Mouse (Mus musculus) gonadal fat pad, adult 2 months (tissue): ENCODE measurements around the gene Mrps18b. TPM values are rescaled to one million over a fixed set of nuclear protein-coding genes. Genes with fewer than 3 reads are reported as not detected.

Experiments
- DNase-seq: peaks from one replicate; pipeline ENCODE4 v3.0.0-alpha.2; 2012; ENCODE audit warnings: low read depth
- polyA plus RNA-seq: library from polyadenylated mRNA; depleted of rRNA; stranded (reverse); fragments of >200 nt; gene quantifications from 2 replicates; pipeline ENCODE4 v1.2.3, GENCODE M21; 2012; rRNA removed

The Mrps18b gene
- polyA plus RNA-seq, 1 experiment = 110 TPM

DNA sequence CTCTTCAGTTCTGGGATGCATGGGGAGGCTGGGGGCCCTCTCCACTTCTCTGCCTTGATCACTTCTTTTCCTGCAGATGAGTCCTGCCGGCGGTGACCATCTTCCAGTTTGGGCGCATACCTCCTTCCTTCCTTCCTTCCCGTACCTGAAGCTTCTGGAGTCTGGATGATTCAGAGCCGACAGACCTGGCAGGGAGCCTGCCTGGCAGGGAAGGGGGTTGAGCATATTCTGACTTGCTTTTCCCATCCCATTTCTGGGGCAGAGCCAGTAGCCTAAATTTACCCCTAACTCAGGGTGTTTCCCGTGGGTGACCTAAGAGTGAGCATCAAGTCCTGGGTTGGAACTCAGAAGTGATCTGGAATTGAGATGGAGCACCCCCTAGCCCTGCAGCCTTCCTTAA lies 41.5 kb downstream of the Mrps18b start:
- DNase-seq = no peak

GRCm38 (mm10) chr17:35873774-35874519 lies 42.2 kb downstream of the Mrps18b start:
- DNase-seq = no peak

DNA sequence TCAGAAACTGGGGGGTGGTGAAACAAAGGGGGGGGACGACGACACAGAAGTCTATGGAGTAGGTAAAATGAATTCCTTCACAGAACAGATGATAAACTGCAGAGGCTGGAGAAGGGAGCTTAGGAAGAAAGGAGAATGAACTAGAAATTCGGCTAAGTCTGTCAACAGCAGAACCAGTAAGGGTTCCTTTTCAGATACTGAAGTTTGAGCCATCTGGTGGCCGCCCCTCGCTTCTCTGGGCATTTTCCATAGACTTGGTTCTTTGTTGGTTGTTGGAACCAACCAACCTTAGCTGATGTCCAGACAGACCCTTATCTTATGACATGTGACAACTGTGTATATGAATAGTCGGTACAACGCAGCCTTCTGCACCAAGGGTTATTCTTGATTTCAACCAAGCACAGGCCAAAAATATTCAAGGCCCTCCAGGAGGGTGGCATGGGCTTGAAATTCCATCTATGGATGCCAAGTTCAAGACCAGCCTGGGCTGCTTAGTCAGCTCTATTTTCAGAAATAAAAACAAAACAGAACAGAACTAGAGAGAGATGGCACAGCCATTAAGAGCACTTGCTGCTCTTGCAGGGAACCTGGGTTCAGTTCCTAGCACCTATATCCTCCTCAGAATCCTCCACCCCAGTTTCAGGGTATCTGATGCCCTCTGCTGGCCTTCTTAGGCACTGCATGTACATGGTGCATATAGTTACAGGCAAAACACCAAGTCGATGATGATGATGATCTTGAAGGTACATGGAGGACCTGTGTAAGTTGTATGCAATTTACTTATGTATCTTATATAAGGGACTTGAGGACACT lies 45.1 kb downstream of the Mrps18b start:
- no peak for DNase-seq

DNA sequence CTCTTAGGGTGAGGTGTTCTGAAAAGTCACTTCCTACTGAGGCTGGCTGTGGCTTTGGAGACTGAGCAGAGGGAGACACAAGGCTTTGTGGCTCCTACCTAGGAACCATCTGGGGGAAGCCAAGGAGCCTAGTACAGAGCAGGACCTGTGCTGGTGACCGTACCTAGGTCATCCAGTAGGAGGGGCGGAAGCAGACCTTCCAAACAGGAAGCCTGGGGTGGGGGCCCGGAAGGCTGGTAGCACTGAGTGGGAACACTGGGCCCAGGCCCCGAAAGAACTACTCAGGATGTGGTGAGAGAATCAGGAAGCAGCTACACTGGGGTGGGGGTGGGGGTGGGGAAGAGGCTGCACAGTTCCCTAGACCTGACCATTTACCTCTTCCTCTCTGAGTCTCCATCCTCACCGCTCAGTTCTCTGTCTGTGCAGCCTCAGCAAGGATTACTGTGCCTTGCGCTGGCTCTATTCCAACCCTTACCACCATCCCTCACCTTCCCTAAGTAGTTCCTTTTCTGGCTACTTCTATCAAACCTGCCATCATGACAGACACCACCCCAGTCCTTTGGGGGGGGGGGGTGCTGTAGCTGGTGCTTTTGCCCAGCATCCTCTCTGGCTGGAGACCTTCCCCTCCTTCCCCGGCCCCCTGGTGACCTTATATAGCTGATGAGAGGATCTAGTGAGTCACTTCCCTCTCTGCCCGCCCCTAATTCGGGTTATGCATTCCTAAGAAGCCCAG lies 45.9 kb downstream of the Mrps18b start:
- no peak for DNase-seq

GRCm38 (mm10) chr17:35869346-35870067 lies 46.7 kb downstream of the Mrps18b start:
- no peak for DNase-seq

- no peak for DNase-seq
These were observed 47.2 kb downstream of the Mrps18b start for GRCm38 (mm10) chr17:35868961-35869345.

DNA sequence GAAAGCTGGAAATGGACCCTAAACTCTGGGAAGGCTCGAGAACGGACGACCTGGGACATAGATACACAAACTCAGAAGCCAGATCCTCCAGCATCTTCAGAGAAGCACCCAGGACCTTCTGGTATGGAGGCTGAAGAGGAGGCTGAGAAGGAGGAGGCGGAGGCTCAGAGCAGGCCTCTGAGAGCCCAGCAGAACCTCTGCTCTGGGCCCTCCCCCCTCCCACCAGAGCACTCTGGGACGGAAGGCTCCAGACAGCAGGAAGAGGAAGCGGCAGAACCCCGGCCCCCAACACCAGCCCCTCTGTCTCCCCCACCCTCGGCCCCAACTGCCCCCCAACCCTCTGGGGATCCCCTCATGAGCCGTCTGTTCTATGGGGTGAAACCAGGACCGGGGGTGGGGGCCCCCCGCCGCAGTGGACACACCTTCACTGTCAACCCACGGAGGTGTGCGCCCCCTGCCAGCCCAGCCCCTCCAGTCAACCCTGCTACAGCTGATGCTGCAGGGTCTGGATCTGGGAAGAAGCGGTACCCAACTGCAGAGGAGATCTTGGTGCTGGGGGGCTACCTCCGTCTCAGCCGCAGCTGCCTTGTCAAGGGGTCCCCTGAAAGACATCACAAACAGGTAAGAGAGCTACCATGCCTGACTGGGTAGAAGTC lies 47.9 kb downstream of the Mrps18b start:
- no peak for DNase-seq

DNA sequence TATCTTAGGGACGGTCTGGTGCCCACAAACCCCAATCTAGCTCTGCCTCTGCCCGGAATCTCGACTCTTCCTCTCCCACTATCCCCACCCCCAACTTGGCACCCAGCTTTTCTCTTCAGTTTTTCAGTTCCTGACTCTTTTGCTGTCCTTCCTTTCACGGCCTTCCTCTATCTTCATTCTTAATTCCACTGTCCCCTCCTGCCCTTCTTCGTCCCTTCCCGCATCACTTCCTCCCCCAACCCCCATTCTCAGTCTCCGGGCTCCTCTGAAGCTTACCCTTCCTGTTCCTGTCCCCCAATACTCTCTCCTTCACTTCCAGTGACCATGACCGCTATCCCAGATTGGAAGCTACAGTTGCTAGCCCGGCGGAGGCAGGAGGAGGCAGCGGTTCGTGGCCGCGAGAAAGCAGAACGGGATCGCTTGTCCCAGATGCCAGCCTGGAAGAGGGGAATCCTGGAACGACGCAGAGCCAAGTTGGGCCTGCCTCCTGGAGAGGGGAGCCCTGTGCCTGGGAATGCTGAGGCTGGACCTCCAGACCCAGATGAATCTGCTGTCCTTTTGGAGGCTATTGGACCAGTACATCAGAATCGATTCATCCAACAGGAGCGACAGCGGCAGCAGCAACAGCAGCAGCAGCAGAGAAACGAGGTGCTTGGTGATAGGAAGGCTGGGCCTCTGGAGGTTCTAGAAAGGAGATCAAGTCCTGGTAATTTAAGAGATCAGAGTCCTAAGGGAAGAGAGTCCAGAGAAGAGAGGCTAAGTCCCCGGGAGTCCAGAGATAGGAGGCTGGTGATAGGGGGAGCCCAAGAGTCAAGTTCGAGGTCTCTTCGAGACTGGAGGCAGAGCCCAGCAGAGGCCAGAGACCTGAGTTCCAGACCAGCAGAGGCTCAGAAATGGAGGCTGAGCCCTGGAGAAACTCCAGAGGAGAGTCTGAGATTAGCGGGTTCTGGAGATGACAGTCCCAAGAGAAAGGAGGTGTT lies 49.0 kb downstream of the Mrps18b start:
- DNase-seq = no peak

GRCm38 (mm10) chr17:35866281-35866831 lies 49.8 kb downstream of the Mrps18b start:
- no peak for DNase-seq

GRCm38 (mm10) chr17:35865481-35866280 lies 50.5 kb downstream of the Mrps18b start, which contains the start of gene Ppp1r18:
Gene Ppp1r18 (plus strand): TSS chr17:35865593.
- DNase-seq = no peak

DNA sequence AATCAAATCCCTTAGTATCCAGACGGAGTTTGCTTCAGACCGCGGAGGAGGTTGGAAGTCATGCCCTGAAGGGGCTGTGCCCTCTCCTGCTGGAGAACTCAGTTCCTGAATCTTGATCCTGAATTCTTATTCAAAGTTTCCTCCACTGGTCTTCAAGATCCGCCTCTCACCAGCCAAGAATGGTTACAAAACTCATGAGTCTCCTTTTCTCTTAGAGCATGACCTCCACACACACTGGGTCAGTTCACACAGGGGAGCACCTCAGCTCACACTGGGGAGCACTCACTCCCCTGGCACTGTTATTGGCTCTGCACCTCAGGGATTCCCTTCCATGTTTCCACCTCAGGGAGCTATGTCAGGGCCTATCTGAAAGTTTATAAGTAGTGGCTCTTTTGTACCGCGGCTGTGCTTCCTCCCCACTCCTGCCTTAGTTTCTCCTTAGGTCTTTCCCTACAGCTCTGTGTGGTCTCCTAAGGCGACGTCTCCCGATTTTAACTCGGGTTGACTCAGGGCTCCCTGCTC lies 51.3 kb downstream of the Mrps18b start:
- DNase-seq = no peak

- DNase-seq = no peak
These were observed 54.9 kb downstream of the Mrps18b start, which contains the start of gene Nrm for GRCm38 (mm10) chr17:35861198-35861857. Gene Nrm (plus strand): TSS chr17:35861318.

- DNase-seq = no peak
These were observed 55.4 kb downstream of the Mrps18b start for GRCm38 (mm10) chr17:35860831-35861197.

Other genes starting within 250 kb of the Mrps18b start
- 16.6 and 21.5 TPM in 2 replicates for gene Vars2, start 248.8 kb downstream of the Mrps18b start, polyA plus RNA-seq
- 20.0 and 24.3 TPM in 2 replicates for gene Gtf2h4, start 242.7 kb downstream of the Mrps18b start, polyA plus RNA-seq
- 53.2 and 61.8 TPM in 2 replicates for gene Ddr1, start 211.8 kb downstream of the Mrps18b start, polyA plus RNA-seq
- gene Ier3, start 94.7 kb downstream of the Mrps18b start, polyA plus RNA-seq = 16.8 and 19.5 TPM in 2 replicates
- 68.4 and 96.1 TPM in 2 replicates for gene Flot1, start 93.2 kb downstream of the Mrps18b start, polyA plus RNA-seq
- 245 and 297 TPM in 2 replicates for gene Tubb5, start 78.1 kb downstream of the Mrps18b start, polyA plus RNA-seq
- gene Mdc1, start 74.9 kb downstream of the Mrps18b start, polyA plus RNA-seq = 8.2 and 10.0 TPM in 2 replicates
- gene Nrm, start 55.1 kb downstream of the Mrps18b start, polyA plus RNA-seq = 6.9 and 7.8 TPM in 2 replicates
- 43.2 and 48.6 TPM in 2 replicates for gene Ppp1r18, start 50.8 kb downstream of the Mrps18b start, polyA plus RNA-seq
- 49.9 and 52.4 TPM in 2 replicates for gene Dhx16, start 36.6 kb downstream of the Mrps18b start, polyA plus RNA-seq
- 41.2 and 50.3 TPM in 2 replicates for gene 2310061I04Rik, start 19.0 kb downstream of the Mrps18b start, polyA plus RNA-seq
- 56.5 and 62.4 TPM in 2 replicates for gene Atat1, start 6.3 kb downstream of the Mrps18b start, polyA plus RNA-seq
- gene Ppp1r10, start within 50 bp of the Mrps18b start, polyA plus RNA-seq = 31.1 and 35.8 TPM in 2 replicates
- gene Abcf1, start 53.4 kb upstream of the Mrps18b start, polyA plus RNA-seq = 57.2 and 59.9 TPM in 2 replicates
- 20.7 and 30.2 TPM in 2 replicates for gene Gnl1, start 63.5 kb upstream of the Mrps18b start, polyA plus RNA-seq
- gene Prr3, start 63.8 kb upstream of the Mrps18b start, polyA plus RNA-seq = 18.7 and 21.4 TPM in 2 replicates
- gene H2-T24, start 104.2 kb upstream of the Mrps18b start, polyA plus RNA-seq = 1.1 and 1.7 TPM in 2 replicates
- gene H2-T23, start 116.5 kb upstream of the Mrps18b start, polyA plus RNA-seq = 86.4 and 99.4 TPM in 2 replicates
- 59.2 and 59.6 TPM in 2 replicates for gene H2-T22, start 126.4 kb upstream of the Mrps18b start, polyA plus RNA-seq
- 0.06 TPM in 1 of 2 replicates, not detected in the other for gene Gm6034, start 126.6 kb upstream of the Mrps18b start, polyA plus RNA-seq
- gene Gm11127, start 142.0 kb upstream of the Mrps18b start, polyA plus RNA-seq = 0.18 and 0.23 TPM in 2 replicates
- 0.08 and 0.19 TPM in 2 replicates for gene Gm19684, start 205.3 kb upstream of the Mrps18b start, polyA plus RNA-seq
- gene Gm7030, start 213.0 kb upstream of the Mrps18b start, polyA plus RNA-seq = not detected in 2 replicates